Mouse (Mus musculus) G1E (cell line): ENCODE data around the gene Rab11fip5.

Source experiments
- CTCF ChIP-seq: IDR thresholded peaks from 2 replicates; pipeline ENCODE4 v1.5.1; 2012; ENCODE audit warnings: low read depth, low read length, inconsistent platforms, mixed read lengths
- POLR2AphosphoS5 ChIP-seq: IDR thresholded peaks from 2 replicates; pipeline ENCODE4 v1.6.1; 2012; ENCODE audit warnings: low read depth, low read length, inconsistent platforms; ENCODE audit not compliant: insufficient replicate concordance
- TAL1 ChIP-seq: conservative IDR thresholded peaks from 2 replicates; pipeline ENCODE4 v1.6.1; 2012; ENCODE audit warnings: low read depth, low read length, inconsistent platforms, mixed read lengths

- TF ChIP-seq CTCF = no peak
- TF ChIP-seq TAL1 = no peak
- no peak for TF ChIP-seq POLR2AphosphoS5
Measured at GRCm38 (mm10) chr6:85378629-85379028, 4.2 kb upstream of the Rab11fip5 start.
